Mouse (Mus musculus) lung, adult 2 months (tissue): ENCODE measurements at regions not wholly inside any gene's neighbourhood (a gene's known extent, or its start where the extent isn't known, plus 50 kb on each side); places are given as distances from the start of the nearest gene placed in this dataset.

Source experiments
- CTCF ChIP-seq: fragments of 200-500 bp; IDR thresholded peaks from 2 replicates; pipeline ENCODE4 v1.5.1; 2011; ENCODE audit warnings: mild to moderate bottlenecking, low read length, control low read depth; ENCODE audit not compliant: insufficient read depth
- POLR2A ChIP-seq: fragments of 200-500 bp; IDR thresholded peaks from 2 replicates; pipeline ENCODE4 v1.6.1; 2011; ENCODE audit warnings: low read depth, mild to moderate bottlenecking, control low read depth, low read length, borderline replicate concordance; ENCODE audit errors: extremely low read depth

- TF ChIP-seq CTCF (peak; percentile 32), POLR2A (no peak)
Observed at GRCm38 (mm10) chr8:11981458-11981857, 141.2 kb downstream of the Tex29 start.
